Mouse (Mus musculus): Measurements from ENCODE around the gene Stim1.

Stim1 gene

DNA sequence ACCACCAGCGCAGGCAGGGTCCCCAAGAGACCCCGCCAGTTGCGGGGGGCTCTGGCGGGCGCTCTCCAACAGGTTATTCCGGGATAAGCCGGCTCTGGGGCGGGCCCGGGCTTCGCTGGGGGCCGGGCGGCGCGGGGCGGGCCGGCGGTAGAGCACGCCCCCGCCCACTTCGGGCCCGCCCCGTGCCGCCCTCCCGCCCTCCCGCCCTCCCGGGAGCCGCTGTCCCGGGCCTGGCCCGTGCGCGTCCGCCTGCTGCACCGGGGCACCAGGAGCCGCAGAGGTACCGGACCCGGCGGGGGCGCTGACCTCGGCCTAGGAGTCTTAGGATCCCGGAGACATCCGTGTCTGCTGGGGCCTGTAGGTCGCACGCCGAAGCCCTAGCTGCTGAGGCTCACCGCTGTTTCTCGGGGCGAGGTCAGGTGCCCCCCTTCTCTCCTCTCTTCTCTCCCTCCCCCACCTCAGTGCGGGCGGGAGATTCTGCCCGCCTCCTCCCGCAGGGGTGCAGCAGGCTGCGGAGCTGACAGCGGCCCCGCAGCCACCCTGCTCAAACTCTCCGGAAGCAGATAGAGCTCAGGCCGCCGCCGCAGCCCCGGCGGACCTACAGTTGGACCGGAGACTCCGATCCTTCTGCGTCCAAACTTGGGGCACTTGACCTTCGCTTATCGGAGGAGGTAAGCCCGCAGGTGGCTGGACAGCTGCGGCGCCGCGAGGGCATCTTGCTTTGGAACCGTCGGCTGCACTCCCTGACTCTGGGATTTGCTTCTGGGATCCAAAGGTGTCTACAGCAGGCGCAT, at the start of gene Stim1:
Gene Stim1, plus strand, starts transcription at position 206 of the 794 bp plus-strand sequence.
- peak; percentile 84 for DNase-seq (ENCODE audit: inconsistent ontology term)

DNA sequence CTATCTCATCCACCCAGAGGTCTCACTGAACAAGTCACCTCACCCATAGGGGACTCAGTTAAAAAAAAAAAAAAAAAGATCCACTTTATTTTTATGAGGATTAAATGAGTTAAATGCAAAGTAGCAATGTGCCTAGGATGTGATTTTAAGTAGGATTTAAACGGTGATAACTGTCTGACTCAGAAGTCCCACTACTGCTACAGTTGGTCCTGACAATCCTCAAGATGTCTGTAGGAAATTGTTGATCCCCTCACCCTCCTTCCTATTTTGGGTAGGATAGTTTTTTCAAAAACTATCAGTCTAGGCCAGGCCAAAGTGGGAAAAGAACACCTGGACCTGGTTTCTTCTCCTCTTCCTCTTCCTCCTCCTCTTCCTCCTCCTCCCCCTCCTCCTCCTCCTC, 45.7 kb upstream of the Stim1 start:
- DNase-seq (ENCODE audit: inconsistent ontology term) = no peak

- DNase-seq (ENCODE audit: inconsistent ontology term) = peak; percentile 75
Measured at GRCm38 (mm10) chr7:102222336-102222735, 45.3 kb upstream of the Stim1 start.

- peak; percentile 82 for DNase-seq (ENCODE audit: inconsistent ontology term)
Measured at GRCm38 (mm10) chr7:102222830-102223556, 44.6 kb upstream of the Stim1 start.

DNA sequence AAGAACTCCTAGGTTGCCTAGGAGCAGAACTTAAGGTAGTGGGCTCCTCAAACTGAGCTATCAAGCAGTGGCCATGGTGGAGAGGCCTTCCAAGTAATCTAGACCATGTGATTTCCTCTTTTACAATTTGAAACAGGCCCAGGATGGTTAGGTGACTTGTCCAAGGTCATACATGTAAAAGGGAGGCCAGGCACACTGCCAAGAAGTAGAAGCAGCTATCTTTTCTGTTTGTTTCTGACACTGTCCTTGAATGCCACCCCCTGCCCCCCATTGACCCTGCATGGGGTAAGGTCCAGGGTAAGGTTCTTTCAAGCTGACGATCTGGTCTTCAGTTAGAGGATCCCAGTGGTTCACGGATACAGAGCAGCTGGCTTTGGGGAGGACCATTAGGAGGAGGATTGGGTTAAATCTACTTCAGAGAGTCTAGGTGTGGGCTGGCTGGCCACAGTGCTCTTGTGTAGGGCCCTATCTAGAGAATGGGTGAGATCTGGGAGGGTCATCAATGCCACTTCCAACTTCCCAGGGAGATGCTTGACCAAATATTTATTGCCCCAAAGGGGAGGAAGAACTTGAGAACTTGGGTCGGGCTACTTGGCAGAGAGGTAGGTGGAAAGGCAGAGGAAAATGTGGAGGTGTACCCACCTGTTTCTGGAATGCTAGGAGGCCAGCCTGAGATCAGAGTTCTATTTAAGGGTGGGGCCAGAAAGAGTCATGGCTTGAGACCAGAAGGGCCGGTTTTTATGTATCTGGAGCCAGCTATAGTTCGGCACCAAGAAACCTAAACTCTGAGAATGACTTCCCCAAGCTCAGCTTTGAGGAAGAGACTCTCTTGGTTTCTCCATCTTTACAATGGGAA, 43.5 kb upstream of the Stim1 start:
- no peak for DNase-seq (ENCODE audit: inconsistent ontology term)

DNA sequence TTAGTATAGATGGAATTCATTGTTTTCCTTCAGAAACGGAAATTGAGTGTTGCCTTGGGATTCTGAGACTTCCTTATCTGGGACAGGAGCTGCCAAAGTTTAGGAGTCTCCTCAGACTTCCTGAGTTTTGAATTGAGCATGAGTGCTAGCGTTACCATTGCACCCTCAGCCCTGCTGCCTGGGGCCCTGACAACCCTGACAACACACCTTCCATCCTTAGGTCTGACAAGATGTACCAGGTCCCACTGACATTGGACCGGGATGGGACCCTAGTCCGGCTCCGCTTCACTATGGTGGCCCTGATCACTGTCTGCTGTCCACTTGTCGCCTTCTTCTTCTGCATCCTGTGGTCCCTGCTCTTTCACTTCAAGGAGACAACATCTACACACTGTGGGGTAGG, 41.6 kb upstream of the Stim1 start:
- no peak for DNase-seq (ENCODE audit: inconsistent ontology term)

DNA sequence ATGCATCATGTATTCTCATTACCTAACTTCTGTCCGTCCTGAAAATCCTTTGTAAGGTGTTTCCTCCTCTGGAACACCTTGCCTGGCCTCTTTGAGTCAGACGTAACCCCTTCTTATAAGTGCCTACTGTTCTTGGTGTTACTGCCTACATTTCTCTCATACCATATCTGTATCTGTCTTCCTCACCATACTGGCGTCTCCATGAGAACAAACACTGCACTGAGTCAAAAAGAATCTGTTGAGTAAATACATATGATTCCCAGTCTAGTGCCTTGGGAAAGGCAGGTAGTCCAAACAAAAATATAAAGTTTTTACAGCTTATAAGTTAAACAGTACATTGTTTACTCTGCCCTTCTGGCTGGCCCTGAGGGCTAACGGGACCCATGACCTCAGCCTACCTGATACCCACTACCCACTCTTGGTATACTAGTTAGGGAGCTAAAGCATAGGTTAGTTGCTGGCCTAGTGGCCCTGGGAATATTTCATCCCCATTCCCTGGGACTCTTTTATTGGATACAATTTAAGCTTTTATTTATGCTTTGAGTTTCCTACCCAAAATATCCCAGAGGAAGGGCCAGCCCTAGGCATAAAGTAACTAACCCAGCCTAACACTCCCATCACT, 39.4 kb upstream of the Stim1 start:
- no peak for DNase-seq (ENCODE audit: inconsistent ontology term)

- no peak for DNase-seq (ENCODE audit: inconsistent ontology term)
Measured at GRCm38 (mm10) chr7:102229814-102230213, 37.8 kb upstream of the Stim1 start.

DNA sequence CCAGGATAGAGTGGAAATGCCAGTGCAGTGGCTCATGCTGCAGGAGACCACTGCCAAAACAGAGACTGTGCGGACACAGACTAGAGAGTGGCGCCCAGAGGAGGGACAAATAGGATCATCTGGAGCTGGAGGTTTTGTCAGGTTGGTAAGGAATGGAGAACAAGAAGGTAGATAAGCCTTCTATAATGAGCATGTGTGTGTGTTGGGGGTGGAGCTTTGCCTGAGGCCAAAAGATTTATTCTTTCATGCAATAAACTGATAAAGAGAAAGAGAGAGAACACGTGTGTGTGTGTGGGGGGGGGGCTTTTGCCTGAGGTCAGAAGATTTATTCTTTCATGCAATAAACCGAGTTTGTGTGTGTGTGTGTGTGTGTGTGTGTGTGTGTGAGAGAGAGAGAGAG, 34.5 kb upstream of the Stim1 start:
- no peak for DNase-seq (ENCODE audit: inconsistent ontology term)

DNA sequence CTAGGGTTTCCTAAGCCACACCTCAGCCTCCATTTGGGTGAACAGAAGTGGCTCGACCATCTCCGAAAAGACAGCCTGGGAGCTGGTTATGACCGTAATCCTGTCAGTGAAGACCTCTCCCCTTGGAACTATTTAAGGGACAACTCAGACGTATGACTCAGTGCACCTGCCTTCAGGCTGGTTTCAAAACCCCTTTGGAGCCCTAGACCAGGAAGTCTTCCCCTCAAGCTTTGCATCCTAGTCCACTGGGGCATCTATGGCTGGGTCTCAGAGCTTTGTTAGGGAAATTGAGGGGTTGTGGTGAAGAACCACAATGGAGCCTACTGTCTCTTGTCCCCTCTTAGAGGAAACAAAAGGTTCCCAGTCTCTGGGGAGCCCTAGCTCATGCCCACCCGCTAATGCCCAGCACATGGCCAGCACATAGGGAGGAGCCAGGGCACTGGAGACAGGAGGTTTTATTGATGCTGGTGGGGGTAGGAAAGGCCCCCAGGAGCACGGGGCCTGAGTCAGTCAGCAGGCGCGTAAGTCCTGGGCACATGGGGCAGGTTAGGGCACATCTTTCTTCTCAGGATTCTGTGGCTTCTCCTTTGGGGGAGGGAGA, 28.8 kb upstream of the Stim1 start:
- no peak for DNase-seq (ENCODE audit: inconsistent ontology term)

DNA sequence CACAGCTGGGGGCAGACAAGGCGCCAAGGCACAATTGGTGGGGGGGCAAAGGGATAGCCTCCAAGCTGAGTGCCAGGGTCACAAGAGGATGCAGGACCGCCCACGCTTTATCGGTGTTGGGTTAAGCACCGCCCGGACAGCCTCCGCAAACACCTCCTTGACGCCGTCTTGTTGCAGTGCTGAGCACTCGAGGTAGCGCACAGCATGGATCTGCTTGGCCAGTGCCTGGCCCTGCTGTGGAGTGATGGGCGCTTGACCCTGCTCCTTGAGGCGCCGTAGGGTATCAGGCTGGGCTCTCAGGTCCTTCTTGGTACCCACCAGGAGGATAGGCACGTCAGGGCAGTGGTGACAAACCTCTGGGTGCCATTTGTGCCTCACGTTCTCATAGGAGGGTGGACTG, 28.0 kb upstream of the Stim1 start:
- no peak for DNase-seq (ENCODE audit: inconsistent ontology term)

DNA sequence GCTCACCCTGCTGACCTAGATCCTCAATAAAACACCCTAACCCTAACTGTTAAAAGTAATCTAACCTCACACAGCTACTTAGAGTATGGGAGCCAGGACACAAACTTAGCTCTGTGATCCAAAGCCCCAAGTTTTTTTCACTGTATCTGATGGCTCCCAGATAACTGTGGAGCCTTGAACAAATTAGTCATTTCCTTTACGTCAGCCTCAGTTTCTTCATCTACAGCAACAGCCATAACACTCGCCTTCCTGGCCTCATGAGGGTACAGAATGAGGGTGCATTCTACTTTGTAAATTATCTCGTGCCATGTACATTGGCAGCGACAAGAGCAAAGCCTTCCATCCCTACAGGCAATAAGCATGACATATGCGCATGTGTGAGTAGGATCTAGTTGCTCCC, 25.2 kb upstream of the Stim1 start:
- no peak for DNase-seq (ENCODE audit: inconsistent ontology term)

- DNase-seq (ENCODE audit: inconsistent ontology term) = no peak
Measured at GRCm38 (mm10) chr7:102242917-102243316, 24.7 kb upstream of the Stim1 start.

- DNase-seq (ENCODE audit: inconsistent ontology term) = no peak
Measured at GRCm38 (mm10) chr7:102243870-102244269, 23.7 kb upstream of the Stim1 start.

- DNase-seq (ENCODE audit: inconsistent ontology term) = no peak
Measured at GRCm38 (mm10) chr7:102244782-102245535, 22.6 kb upstream of the Stim1 start.

- DNase-seq (ENCODE audit: inconsistent ontology term) = peak; percentile 46
Measured at GRCm38 (mm10) chr7:102245775-102246174, 21.8 kb upstream of the Stim1 start.

DNA sequence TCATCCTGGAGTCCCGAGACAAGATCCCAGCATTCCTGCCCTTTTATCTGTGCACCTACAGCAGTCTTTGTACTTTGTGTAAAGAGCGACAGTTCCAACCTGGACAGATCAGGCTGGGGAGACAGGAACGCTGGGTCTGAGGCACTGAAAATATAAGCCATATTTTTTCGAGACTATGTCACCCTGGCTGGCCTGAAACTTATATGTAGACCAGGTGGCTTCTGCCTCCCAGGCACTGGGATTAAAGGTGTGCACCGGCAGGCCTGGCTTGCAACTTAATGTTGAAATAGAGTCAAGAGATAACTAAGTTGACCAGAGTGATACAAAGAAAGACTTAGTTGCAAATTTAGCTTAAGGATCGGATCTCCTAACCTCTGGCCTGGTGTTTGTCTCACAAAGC, 21.3 kb upstream of the Stim1 start:
- DNase-seq (ENCODE audit: inconsistent ontology term) = no peak

- no peak for DNase-seq (ENCODE audit: inconsistent ontology term)
Measured at GRCm38 (mm10) chr7:102246956-102247797, 20.4 kb upstream of the Stim1 start.

DNA sequence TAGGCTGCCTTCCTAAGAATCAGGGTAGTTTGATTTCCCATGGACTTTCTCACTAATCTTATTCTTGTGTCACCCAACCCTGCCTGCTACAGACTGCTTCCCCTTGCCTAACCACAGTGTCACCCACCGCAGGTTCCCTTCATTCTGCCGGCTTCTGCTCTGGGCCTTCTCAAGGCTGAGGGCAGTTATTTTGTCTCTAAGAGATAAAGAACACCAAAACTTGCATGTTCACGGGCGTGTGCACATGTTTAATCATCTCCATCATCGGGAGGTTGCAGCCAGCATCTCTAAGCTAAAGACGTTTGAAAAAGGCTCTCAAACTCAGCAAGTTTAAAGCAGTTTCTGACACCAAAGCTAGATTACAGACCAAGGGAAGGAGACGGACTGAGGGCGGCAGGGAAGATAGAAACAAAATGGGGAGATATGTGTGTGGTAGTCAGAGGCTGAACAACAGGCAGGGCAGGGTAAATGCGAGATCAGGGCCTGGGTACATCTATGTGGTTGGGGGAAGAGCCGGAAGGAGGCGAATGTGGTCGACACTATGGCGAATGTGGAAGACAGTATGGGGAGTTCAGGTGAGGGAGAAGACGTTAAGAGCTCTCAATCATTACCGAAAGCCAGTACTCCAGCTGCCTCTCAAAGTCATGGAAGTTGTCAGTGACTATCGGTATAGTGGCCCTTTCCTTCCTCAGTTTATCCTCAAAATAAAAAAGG, 18.8 kb upstream of the Stim1 start:
- DNase-seq (ENCODE audit: inconsistent ontology term) = no peak

All from Muller cell, postnatal 12 days (primary cell).